Mouse (Mus musculus) forebrain, embryonic 14.5 days (tissue): ENCODE results near the gene Kctd11. TPM values are rescaled to one million over a fixed set of nuclear protein-coding genes. Genes with fewer than 3 reads are reported as not detected.
A peak's percentile ranks its signal among the peaks of the same experiment; 100 is the strongest.

Source experiments
- ATAC-seq: fragments of 200-750 bp; cut with Nextera tagmentation; 2 replicates; pipeline ENCODE4 v1.8.0; 2017; ENCODE audit warnings: mild to moderate bottlenecking, moderate library complexity
- DNase-seq: peaks from one replicate; pipeline ENCODE4 v3.0.0-alpha.2; 2015; ENCODE audit warnings: low spot score
- H3K27ac ChIP-seq: fragments of 300-500 bp; sonication (generic); 2 replicates; pipeline ENCODE4 v1.5.1; 2014; ENCODE audit warnings: low read depth, mild to moderate bottlenecking, control low read depth, low read length, moderate library complexity
- H3K27me3 ChIP-seq: fragments of 300-500 bp; sonication (generic); replicated peaks from 2 replicates; pipeline ENCODE4 v1.6.1; 2014; ENCODE audit warnings: low read length, control low read depth, mixed read lengths; ENCODE audit not compliant: control insufficient read depth, insufficient read depth
- H3K36me3 ChIP-seq: fragments of 300-500 bp; sonication (generic); 2 replicates; pipeline ENCODE4 v1.6.1; 2014; ENCODE audit warnings: low read length, control low read depth; ENCODE audit not compliant: control insufficient read depth, insufficient read depth
- H3K4me1 ChIP-seq: fragments of 300-500 bp; sonication (generic); 2 replicates; pipeline ENCODE4 v1.6.1; 2014; ENCODE audit warnings: antibody characterized with exemption, low read length, control low read depth; ENCODE audit not compliant: control insufficient read depth, insufficient read depth
- H3K4me2 ChIP-seq: fragments of 300-500 bp; sonication (generic); 2 replicates; pipeline ENCODE4 v1.6.1; 2014; ENCODE audit warnings: mild to moderate bottlenecking, control low read depth, low read length
- H3K4me3 ChIP-seq: fragments of 300-500 bp; sonication (generic); 2 replicates; pipeline ENCODE4 v1.5.1; 2014; ENCODE audit warnings: low read depth, low read length, control low read depth
- H3K9ac ChIP-seq: fragments of 300-500 bp; sonication (generic); 2 replicates; pipeline ENCODE4 v1.6.1; 2014; ENCODE audit warnings: mild to moderate bottlenecking, low read length, control low read depth, moderate library complexity
- H3K9me3 ChIP-seq: fragments of 300-500 bp; sonication (generic); replicated peaks from 2 replicates; pipeline ENCODE4 v1.6.1; 2016; ENCODE audit warnings: low read length, control low read depth, mixed read lengths; ENCODE audit not compliant: control insufficient read depth
- WGBS: fragments of 180-500 bp; shearing (Covaris S2); extraction: QIAGEN DNeasy Blood & Tissue Kit; methylation state at CpG from one replicate; pipeline ENCODE4 v1.1.7; 2014; 5-methylcytosine and 5-hydroxymethylcytosine counted together
- polyA plus RNA-seq: library from polyadenylated mRNA; unstranded; fragments of >200 nt; fragmentation: Nextera tagmentation; extraction: Ambion mirVana; gene quantifications from 2 replicates; pipeline ENCODE4 v1.2.1, GENCODE M21; 2014

Kctd11 gene
- polyA plus RNA-seq, 1 experiment from 2014 or later, result 1.2 TPM

DNA sequence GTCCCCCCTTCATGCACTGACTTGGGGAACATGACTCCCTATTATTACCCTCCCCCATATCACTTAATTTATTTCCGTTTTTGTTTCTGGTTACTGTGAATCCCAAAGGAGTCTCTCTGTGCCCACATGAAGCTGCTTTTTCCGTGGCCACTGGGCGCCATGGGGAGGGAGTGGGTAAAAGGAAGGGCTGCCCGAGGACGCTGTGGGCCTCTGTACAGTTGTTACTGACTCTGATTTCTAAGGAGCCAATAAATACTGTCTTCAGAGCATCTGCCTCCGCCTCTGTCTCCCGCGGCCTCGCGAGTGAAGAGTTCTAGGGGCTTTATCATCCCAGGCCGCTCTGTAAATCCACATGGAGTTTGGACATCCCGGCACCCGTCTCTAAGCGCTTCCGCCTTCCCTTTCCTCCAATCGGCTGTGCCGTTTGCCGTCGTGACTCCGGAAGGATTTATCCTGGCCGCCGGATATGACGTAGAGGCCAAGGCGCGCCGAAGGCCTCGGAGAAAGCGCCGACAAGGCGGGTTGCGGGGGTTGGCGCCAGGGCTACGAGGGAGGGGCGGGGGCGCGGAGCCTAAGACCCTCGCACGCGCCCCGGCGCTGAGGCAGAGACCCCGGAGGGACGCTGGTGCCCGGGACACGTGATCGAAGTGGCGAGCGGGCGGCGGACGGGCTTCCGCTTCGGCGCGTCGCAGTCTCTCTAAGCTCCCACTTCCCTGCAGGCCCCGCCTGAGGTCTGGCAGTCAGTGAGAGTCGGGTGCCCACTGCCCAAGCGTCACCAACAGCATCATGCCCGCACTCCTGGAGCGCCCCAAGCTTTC is 32.6 kb upstream of the Kctd11 start, which contains the start of gene Gps2:
TSS of gene Gps2 (plus strand) at position 335 of the 818 bp plus-strand sequence.
- DNase-seq (peak; percentile 98), ATAC-seq (peak; percentile 95)
- Histone ChIP-seq H3K4me3 (peak within 1 kb of the TSS; percentile 80), H3K4me1 (peaks cover 18% of the 10 kb centered on the region), H3K27me3 (no peaks in the 10 kb centered on the region), H3K36me3 (peaks cover 90% of the 10 kb centered on the region), H3K27ac (peak within 1 kb of the TSS; percentile 80), H3K9ac (peak within 1 kb of the TSS; percentile 82), H3K4me2 (peak within 1 kb of the TSS; percentile 100), H3K9me3 (no peaks in the 10 kb centered on the region)
- 2% methylated on average over 61 of the region's 61 CpGs for WGBS

DNA sequence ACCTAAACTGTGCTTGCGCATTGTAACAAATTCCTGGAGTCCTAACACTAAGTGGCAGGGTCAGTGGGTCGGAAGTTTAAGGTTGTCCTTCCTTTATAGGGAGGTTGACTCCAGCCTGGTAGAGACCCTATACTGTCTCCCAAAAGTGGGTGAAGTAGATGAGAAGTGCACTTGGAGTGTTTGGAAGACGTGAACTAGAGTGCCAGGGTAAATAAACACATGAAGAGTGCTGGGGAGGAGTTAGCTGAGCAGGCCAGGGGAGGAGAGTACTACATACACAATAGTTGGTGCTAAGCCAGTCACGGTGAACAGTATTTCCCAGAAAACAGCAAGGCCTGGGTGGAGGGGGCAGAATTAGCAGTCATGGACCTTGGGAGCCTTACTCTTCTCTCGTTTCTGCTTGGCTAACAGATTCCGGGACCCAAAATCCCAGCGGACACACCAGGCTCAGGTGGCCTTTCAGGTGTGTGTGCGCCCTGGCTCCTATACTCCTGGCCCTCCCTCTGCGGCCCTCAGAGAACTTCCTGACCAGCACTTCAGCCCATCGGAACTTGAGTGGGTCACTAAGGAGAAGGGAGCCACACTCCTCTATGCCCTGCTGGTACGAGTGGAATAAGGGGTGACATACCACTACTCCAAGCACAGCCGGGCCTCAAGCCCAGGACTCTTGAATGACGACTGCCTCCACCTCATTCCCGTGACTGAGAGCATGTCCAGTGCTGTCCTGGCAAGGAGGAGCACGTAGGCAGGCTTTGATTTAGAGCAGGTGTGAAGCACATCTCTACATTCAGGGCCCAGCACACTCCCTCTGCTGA is 31.7 kb upstream of the Kctd11 start:
- ATAC-seq (peak; percentile 5; the same call in 1 of the 2 replicates), DNase-seq (no peak)
- 78% methylated on average over 15 of the region's 15 CpGs for WGBS
- Histone ChIP-seq H3K4me2 (peak overlapping the region; percentile 100), H3K27me3 (no peaks in the 10 kb centered on the region), H3K4me1 (peaks cover 17% of the 10 kb centered on the region), H3K27ac (0 out of 2 replicates have a peak overlapping the region, but pooled peaks have one; percentile 63), H3K9me3 (no peaks in the 10 kb centered on the region), H3K4me3 (peak overlapping the region; percentile 80), H3K36me3 (peaks cover 90% of the 10 kb centered on the region), H3K9ac (peak overlapping the region; percentile 82; the same call in 1 of the 2 replicates)

DNA sequence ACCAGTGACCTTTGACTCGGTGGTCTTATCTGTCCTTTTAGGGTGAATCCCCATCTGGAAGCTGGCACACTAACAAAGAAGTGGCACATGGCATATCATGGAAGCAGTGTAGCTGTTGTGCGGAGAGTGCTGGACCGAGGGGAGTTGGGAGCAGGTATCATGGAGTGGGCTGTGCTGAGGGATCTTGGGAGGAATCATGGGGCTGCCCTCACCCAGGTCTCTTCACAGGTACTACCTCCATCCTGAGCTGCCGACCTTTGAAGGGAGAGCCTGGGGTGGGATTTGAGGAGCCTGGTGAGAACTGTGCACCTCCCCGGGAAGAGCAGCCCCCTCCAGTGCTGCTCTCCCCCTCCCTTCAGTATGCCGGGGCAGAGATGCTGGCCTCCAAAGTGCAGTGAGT is 30.5 kb upstream of the Kctd11 start:
- Histone ChIP-seq H3K27ac (no peak overlapping the region), H3K9me3 (no peaks in the 10 kb centered on the region), H3K4me1 (peaks cover 17% of the 10 kb centered on the region), H3K27me3 (no peaks in the 10 kb centered on the region), H3K4me2 (no peak overlapping the region), H3K36me3 (peaks cover 90% of the 10 kb centered on the region), H3K9ac (no peak overlapping the region), H3K4me3 (no peak overlapping the region)
- no peak for DNase-seq
- 93% methylated on average over 6 of the region's 6 CpGs for WGBS
- no peak for ATAC-seq

GRCm38 (mm10) chr11:69910781-69911560 is 29.8 kb upstream of the Kctd11 start:
- DNase-seq (no peak), ATAC-seq (no peak)
- no peaks in the 10 kb centered on the region for H3K27me3 ChIP-seq
- no peaks in the 10 kb centered on the region for H3K9me3 ChIP-seq
- 96% methylated on average over 17 of the region's 17 CpGs for WGBS
- H3K36me3 ChIP-seq, result peaks cover 90% of the 10 kb centered on the region
- H3K4me2 ChIP-seq, result no peak overlapping the region
- no peak overlapping the region for H3K4me3 ChIP-seq
- no peak overlapping the region for H3K9ac ChIP-seq
- H3K4me1 ChIP-seq, result peaks cover 17% of the 10 kb centered on the region
- H3K27ac ChIP-seq, result no peak overlapping the region

- Histone ChIP-seq H3K4me2 (no peak overlapping the region), H3K27me3 (no peaks in the 10 kb centered on the region), H3K36me3 (peaks cover 90% of the 10 kb centered on the region), H3K27ac (no peak overlapping the region), H3K9me3 (no peaks in the 10 kb centered on the region), H3K4me1 (peaks cover 13% of the 10 kb centered on the region), H3K9ac (no peak overlapping the region), H3K4me3 (no peak overlapping the region)
- WGBS, result 95% methylated on average over 8 of the region's 8 CpGs
- no peak for ATAC-seq
- no peak for DNase-seq
These were observed 29.0 kb upstream of the Kctd11 start for GRCm38 (mm10) chr11:69910177-69910576.

- Histone ChIP-seq H3K4me2 (no peak overlapping the region), H3K27me3 (no peaks in the 10 kb centered on the region), H3K4me1 (peaks cover 5% of the 10 kb centered on the region; the same call in 1 of the 2 replicates), H3K4me3 (no peak overlapping the region), H3K27ac (no peak overlapping the region), H3K36me3 (peaks cover 94% of the 10 kb centered on the region), H3K9me3 (no peaks in the 10 kb centered on the region), H3K9ac (no peak overlapping the region)
- DNase-seq (no peak), ATAC-seq (no peak)
- WGBS, result 91% methylated on average over 5 of the region's 5 CpGs
These were observed 28.0 kb upstream of the Kctd11 start for GRCm38 (mm10) chr11:69909174-69909573.

DNA sequence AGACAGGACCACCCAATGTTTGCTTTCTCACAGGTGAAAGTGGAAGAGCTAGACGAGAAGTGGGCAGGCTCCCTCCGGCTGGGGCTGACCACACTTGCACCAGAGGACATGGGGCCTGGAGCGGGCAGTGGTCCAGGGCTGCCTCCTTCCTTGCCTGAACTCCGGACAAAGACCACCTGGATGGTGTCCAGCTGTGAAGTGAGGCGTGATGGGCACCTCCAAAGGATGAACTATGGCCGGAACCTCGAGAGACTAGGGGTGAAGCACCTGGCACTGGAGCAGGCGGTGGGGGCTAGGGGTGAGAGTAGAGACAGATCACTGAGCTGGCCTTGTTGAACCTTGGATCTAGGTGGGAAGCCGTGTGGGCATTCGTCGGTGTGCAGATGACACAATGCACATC is 27.4 kb upstream of the Kctd11 start:
- Histone ChIP-seq H3K36me3 (peaks cover 100% of the 10 kb centered on the region), H3K9ac (no peak overlapping the region), H3K27me3 (no peaks in the 10 kb centered on the region), H3K4me3 (no peak overlapping the region), H3K9me3 (no peaks in the 10 kb centered on the region), H3K27ac (no peak overlapping the region), H3K4me2 (no peak overlapping the region), H3K4me1 (peaks cover 4% of the 10 kb centered on the region; the same call in 1 of the 2 replicates)
- ATAC-seq (no peak), DNase-seq (no peak)
- 96% methylated on average over 11 of the region's 11 CpGs for WGBS

GRCm38 (mm10) chr11:69904311-69904710 is 23.1 kb upstream of the Kctd11 start:
- WGBS, result 97% methylated on average over 9 of the region's 9 CpGs

More at GRCm38 (mm10) chr11:69904311-69904710, 23.1 kb upstream of the Kctd11 start:
- ATAC-seq (no peak), DNase-seq (no peak)
- Histone ChIP-seq H3K36me3 (peaks cover 59% of the 10 kb centered on the region), H3K4me1 (peaks cover 15% of the 10 kb centered on the region), H3K27ac (no peak overlapping the region), H3K27me3 (no peaks in the 10 kb centered on the region), H3K9ac (no peak overlapping the region), H3K4me2 (no peak overlapping the region), H3K9me3 (no peaks in the 10 kb centered on the region), H3K4me3 (no peak overlapping the region)
